Mouse (Mus musculus) G1E (cell line): Measurements from ENCODE around the gene Pex14. TPM values are rescaled to one million over a fixed set of nuclear protein-coding genes. Genes with fewer than 3 reads are reported as not detected.

Source experiments
- ATAC-seq: 2 replicates; pipeline ENCODE4 v1.8.0; 2016; ENCODE audit warnings: mild to moderate bottlenecking; ENCODE audit not compliant: insufficient number of reproducible peaks, poor library complexity, low FRiP score, severe bottlenecking; ENCODE audit errors: extremely low read depth
- DNase-seq: peaks from one replicate; pipeline ENCODE4 v3.0.0; 2012; ENCODE audit warnings: low spot score
- H3K27me3 ChIP-seq: 2 replicates; pipeline ENCODE4 v1.6.1; 2012; ENCODE audit warnings: mild to moderate bottlenecking, low read length, inconsistent platforms; ENCODE audit not compliant: insufficient read depth
- H3K36me3 ChIP-seq: replicated peaks from 2 replicates; pipeline ENCODE3; 2012; ENCODE audit warnings: mild to moderate bottlenecking, inconsistent platforms
- H3K4me1 ChIP-seq: 2 replicates; pipeline ENCODE4 v1.6.1; 2012; ENCODE audit warnings: low read depth, low read length, inconsistent platforms, mixed read lengths; ENCODE audit not compliant: insufficient read depth
- H3K4me3 ChIP-seq: 2 replicates; pipeline ENCODE4 v1.5.1; 2012; ENCODE audit warnings: low read depth, mild to moderate bottlenecking, inconsistent platforms, low read length, moderate library complexity, mixed read lengths
- H3K9me3 ChIP-seq: replicated peaks from 2 replicates; pipeline ENCODE4 v1.6.1; 2012; ENCODE audit warnings: inconsistent platforms
- CTCF ChIP-seq: IDR thresholded peaks from 2 replicates; pipeline ENCODE4 v1.5.1; 2012; ENCODE audit warnings: low read depth, low read length, inconsistent platforms, mixed read lengths
- GATA1 ChIP-seq: IDR thresholded peaks from 2 replicates; pipeline ENCODE4 v1.6.1; 2012; ENCODE audit warnings: borderline replicate concordance, low read length, inconsistent platforms, mixed read lengths
- GATA2 ChIP-seq: IDR thresholded peaks from 2 replicates; pipeline ENCODE4 v1.6.1; 2012; ENCODE audit warnings: low read depth, low read length, inconsistent platforms, borderline replicate concordance
- POLR2AphosphoS5 ChIP-seq: IDR thresholded peaks from 2 replicates; pipeline ENCODE4 v1.6.1; 2012; ENCODE audit warnings: low read depth, low read length, inconsistent platforms; ENCODE audit not compliant: insufficient replicate concordance
- TAL1 ChIP-seq: conservative IDR thresholded peaks from 2 replicates; pipeline ENCODE4 v1.6.1; 2012; ENCODE audit warnings: low read depth, low read length, inconsistent platforms, mixed read lengths
- polyA plus RNA-seq: library from polyadenylated mRNA; stranded (reverse); fragments of >175 nt; gene quantifications from 2 replicates; pipeline ENCODE4 v1.2.3, GENCODE M21; 2012
- total RNA-seq, 2 experiments: library from RNA; stranded (forward) in 1 of 2; stranded (reverse) in 1 of 2; fragments of 200-1000 nt in 1 of 2; fragments of >200 nt in 1 of 2; fragmentation: Nextera tagmentation in 1 of 2; gene quantifications; 2 replicates each; pipeline ENCODE4 v1.2.3; 2014 to 2017

Pex14 gene
- total and polyA plus RNA-seq, 3 experiments = 13.3 to 47.5 (median 21.1) TPM

- Histone ChIP-seq H3K36me3 (peaks cover 97% of the 10 kb centered on the region), H3K4me1 (no peaks in the 10 kb centered on the region), H3K4me3 (no peak overlapping the region), H3K9me3 (no peaks in the 10 kb centered on the region), H3K27me3 (no peaks in the 10 kb centered on the region)
- TF ChIP-seq GATA2 (no peak), CTCF (no peak), POLR2AphosphoS5 (no peak), TAL1 (no peak), GATA1 (no peak)
- no peak for DNase-seq
- no peak for ATAC-seq
Measured at GRCm38 (mm10) chr4:148966132-148966531, 133.5 kb downstream of the Pex14 start.

GRCm38 (mm10) chr4:148964541-148965310, 134.9 kb downstream of the Pex14 start:
- no peaks in the 10 kb centered on the region for H3K27me3 ChIP-seq
- H3K4me3 ChIP-seq = no peak overlapping the region
- DNase-seq (no peak), ATAC-seq (no peak)
- no peaks in the 10 kb centered on the region for H3K4me1 ChIP-seq
- TF ChIP-seq CTCF (no peak), TAL1 (no peak), GATA2 (no peak), POLR2AphosphoS5 (no peak), GATA1 (no peak)
- peaks cover 97% of the 10 kb centered on the region for H3K36me3 ChIP-seq
- no peaks in the 10 kb centered on the region for H3K9me3 ChIP-seq

DNA sequence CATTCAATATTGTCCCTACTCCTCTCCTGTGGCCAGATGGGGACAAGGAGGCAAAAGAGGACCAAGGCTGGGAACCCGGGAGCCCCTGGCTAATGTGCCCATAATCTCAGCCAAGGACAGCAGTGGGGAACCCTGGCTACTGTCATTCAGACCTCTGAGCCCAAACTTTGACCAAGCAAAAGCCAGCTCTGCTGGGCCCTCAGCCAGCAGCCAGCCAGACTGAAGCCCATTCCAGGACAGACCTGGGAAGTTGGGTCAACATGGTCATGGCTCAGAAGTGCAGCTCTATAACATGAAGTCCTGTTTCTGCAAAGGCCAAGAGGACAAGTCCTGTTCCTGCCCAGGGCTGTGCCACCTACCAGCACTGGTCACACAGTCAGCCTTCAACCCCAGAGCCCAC, 137.6 kb downstream of the Pex14 start:
- no peaks in the 10 kb centered on the region for H3K9me3 ChIP-seq
- no peak for DNase-seq
- peaks cover 98% of the 10 kb centered on the region for H3K36me3 ChIP-seq
- H3K27me3 ChIP-seq = no peaks in the 10 kb centered on the region
- ATAC-seq = no peak
- H3K4me3 ChIP-seq = no peak overlapping the region
- no peak for TF ChIP-seq GATA1
- no peak for TF ChIP-seq TAL1
- no peak for TF ChIP-seq CTCF
- no peak for TF ChIP-seq GATA2
- no peak for TF ChIP-seq POLR2AphosphoS5
- no peaks in the 10 kb centered on the region for H3K4me1 ChIP-seq

DNA sequence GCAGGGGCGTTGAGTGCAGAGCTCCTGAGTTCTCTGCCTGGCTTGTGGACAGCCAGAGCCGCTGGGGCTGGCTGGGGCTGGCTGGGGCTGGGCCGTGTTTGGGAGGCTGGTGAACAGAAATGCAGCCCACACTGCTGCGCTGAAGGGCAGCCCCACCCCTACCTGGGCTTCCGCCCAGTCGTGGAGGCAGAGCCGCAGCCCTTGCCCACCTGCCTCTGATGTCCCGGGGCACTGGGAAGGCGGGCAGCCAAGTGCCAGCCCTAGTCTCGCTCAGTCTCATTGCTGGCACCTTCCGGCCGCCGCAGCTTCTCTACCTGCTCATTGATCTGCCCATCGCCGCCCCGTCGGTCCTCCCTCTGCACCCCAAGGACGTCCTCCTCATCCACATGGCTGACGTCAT, 138.6 kb downstream of the Pex14 start:
- H3K4me1 ChIP-seq = no peaks in the 10 kb centered on the region
- H3K9me3 ChIP-seq = no peaks in the 10 kb centered on the region
- no peak for DNase-seq
- peaks cover 98% of the 10 kb centered on the region for H3K36me3 ChIP-seq
- ATAC-seq = no peak
- H3K4me3 ChIP-seq = no peak overlapping the region
- H3K27me3 ChIP-seq = no peaks in the 10 kb centered on the region
- no peak for TF ChIP-seq GATA2
- TF ChIP-seq POLR2AphosphoS5 = no peak
- TF ChIP-seq TAL1 = no peak
- no peak for TF ChIP-seq CTCF
- TF ChIP-seq GATA1 = no peak

DNA sequence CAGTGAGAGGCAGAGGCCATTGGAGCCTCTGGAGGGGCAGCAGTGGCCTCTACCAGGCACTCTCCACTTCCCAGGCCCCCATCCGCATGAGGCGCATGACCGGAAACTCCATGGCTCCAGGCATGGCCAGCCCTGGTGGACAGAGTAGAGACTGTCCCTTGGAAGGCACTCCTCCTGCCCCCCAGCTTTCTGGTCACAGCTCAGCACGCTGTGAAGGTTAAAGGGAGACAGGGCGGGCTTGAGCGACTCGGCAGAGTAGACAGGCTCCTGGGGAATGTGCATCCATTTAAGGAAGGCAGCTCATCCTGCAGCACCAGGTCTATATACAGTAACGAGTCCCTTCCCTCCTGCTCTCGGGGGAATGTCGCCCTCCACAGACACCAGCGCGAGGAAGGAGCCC, 139.7 kb downstream of the Pex14 start:
- Histone ChIP-seq H3K36me3 (peaks cover 96% of the 10 kb centered on the region), H3K4me3 (no peak overlapping the region), H3K4me1 (no peaks in the 10 kb centered on the region), H3K9me3 (no peaks in the 10 kb centered on the region), H3K27me3 (no peaks in the 10 kb centered on the region)
- TF ChIP-seq TAL1 = no peak
- TF ChIP-seq CTCF = no peak
- no peak for TF ChIP-seq GATA2
- no peak for TF ChIP-seq POLR2AphosphoS5
- TF ChIP-seq GATA1 = no peak
- ATAC-seq = no peak
- no peak for DNase-seq

DNA sequence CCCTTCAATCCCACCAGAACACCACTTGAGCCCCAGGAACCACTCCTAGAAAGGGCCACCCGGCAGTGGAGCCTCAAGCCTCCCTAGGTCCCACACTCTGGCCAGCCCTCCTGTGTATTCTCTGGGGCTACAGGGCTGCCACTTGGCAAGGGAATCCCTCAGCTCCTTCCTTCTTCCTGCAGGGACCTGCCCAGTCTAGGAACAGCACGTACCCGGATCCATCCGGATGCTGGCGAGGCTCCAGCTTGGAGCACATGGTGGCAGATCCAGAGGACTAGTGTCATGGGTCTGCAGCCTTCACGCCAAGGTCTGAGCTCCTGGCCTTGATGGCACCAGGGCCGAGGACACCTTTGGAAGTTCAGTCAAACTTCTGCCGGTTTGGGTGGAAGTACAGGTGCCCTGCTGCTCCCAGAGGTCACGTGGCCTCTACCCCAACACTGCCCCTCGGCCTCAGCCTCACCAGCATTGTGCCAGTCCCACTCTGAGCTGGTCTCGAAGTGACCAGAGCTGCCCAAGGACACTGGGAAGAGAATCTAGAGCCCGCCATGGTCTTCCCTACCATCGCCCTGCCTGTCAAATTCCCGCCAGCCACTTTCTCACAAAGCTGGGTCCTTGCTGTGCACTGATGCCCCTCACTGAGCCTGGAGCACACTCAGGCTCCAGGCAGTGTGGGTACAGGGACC, 144.4 kb downstream of the Pex14 start:
- H3K4me1 ChIP-seq = no peaks in the 10 kb centered on the region
- peaks cover 8% of the 10 kb centered on the region; the same call in 1 of the 2 replicates for H3K9me3 ChIP-seq
- TF ChIP-seq TAL1 (no peak), GATA2 (no peak), POLR2AphosphoS5 (no peak)
- peaks cover 70% of the 10 kb centered on the region for H3K36me3 ChIP-seq
- ATAC-seq (no peak), DNase-seq (no peak)
- no peak overlapping the region for H3K4me3 ChIP-seq
- no peaks in the 10 kb centered on the region; the same call in 1 of the 2 replicates for H3K27me3 ChIP-seq
